Mouse (Mus musculus): ENCODE data around the gene Rnf187. TPM values are rescaled to one million over a fixed set of nuclear protein-coding genes. Genes with fewer than 3 reads are reported as not detected.

Gene Rnf187
- total and polyA plus RNA-seq, 3 experiments, result 185 to 195 (median 188) TPM

GRCm38 (mm10) chr11:58947306-58947705 lies 8.6 kb upstream of the Rnf187 start:
- dilution Hi-C loops (cut with MboI; ENCODE audit: extremely low pct_ligation_motif_present, extremely low pct_unique_long_range_greater_than_20kb, low sequenced_read_pairs), result no loop called here
- H3K9me3 ChIP-seq (replicated peaks; ENCODE audit: low read length), result no peaks in the 10 kb centered on the region
- peaks cover 63% of the 10 kb centered on the region for H3K27me3 ChIP-seq (replicated peaks)
- no peak for DNase-seq (ENCODE audit: extremely low read depth)
- no peak overlapping the region for H3K4me3 ChIP-seq (replicated peaks in 1 of 3; ENCODE audit: low read depth in 2 of 3, low read length in 2 of 3, poor library complexity in 1 of 3)
- no peak overlapping the region for H3K9ac ChIP-seq (ENCODE audit: insufficient read depth, low read depth)
- no peaks in the 10 kb centered on the region for H3K4me1 ChIP-seq (ENCODE audit: control insufficient read depth in 1 of 2, insufficient read depth in 2 of 2)
- in situ Hi-C loops (cut with MboI; ENCODE audit: low pct_ligation_motif_present, low pct_unique_long_range_greater_than_20kb, low sequenced_read_pairs), result no loop called here
- no peak for TF ChIP-seq MEF2A (IDR thresholded peaks at IDR 0.05; ENCODE audit: borderline replicate concordance, low read depth, low read length)
- no peak for TF ChIP-seq USF2 (conservative IDR thresholded peaks at IDR 0.05; ENCODE audit: low read depth, low read length)
- no peak for TF ChIP-seq HCFC1 (IDR thresholded peaks at IDR 0.05; ENCODE audit: low read depth, low read length)
- TF ChIP-seq SMC3 (IDR thresholded peaks at IDR 0.05; ENCODE audit: low read depth, low read length), result no peak
- no peak for TF ChIP-seq UBTF (IDR thresholded peaks at IDR 0.05; ENCODE audit: low read depth, low read length)
- no peak for TF ChIP-seq CHD1 (IDR thresholded peaks at IDR 0.05; ENCODE audit: low read depth, low read length)
- TF ChIP-seq E2F4 (IDR thresholded peaks at IDR 0.05; ENCODE audit: insufficient replicate concordance, low read depth, low read length), result no peak
- no peak for TF ChIP-seq ETS1 (conservative IDR thresholded peaks at IDR 0.05; ENCODE audit: low read depth, low read length)
- no peak for TF ChIP-seq SIN3A (IDR thresholded peaks at IDR 0.05; ENCODE audit: low read length)
- TF ChIP-seq MYC (IDR thresholded peaks at IDR 0.05; ENCODE audit: low read depth, low read length), result no peak
- no peaks in the 10 kb centered on the region for H3K36me3 ChIP-seq (replicated peaks in 1 of 2; ENCODE audit: control insufficient read depth in 1 of 2, insufficient read depth in 1 of 2, low read length in 1 of 2)
- H3K79me2 ChIP-seq (replicated peaks; ENCODE audit: control insufficient read depth, extremely low read depth, insufficient read depth, poor library complexity, severe bottlenecking), result no peaks in the 10 kb centered on the region
- H3K27ac ChIP-seq (ENCODE audit: insufficient read depth, low read depth), result no peak overlapping the region
- H3K4me2 ChIP-seq (ENCODE audit: insufficient read depth, low read depth, poor library complexity, severe bottlenecking), result no peak overlapping the region

- Histone ChIP-seq H3K79me2 (replicated peaks; ENCODE audit: control insufficient read depth, extremely low read depth, insufficient read depth, poor library complexity, severe bottlenecking) (no peaks in the 10 kb centered on the region), H3K4me1 (ENCODE audit: control insufficient read depth in 1 of 2, insufficient read depth in 2 of 2) (peaks cover 0 to 3% of the 10 kb centered on the region in 2 experiments; a peak in 2 of 4 replicates), H3K27me3 (replicated peaks) (peaks cover 49% of the 10 kb centered on the region), H3K9ac (ENCODE audit: insufficient read depth, low read depth) (no peak overlapping the region), H3K36me3 (replicated peaks in 1 of 2; ENCODE audit: control insufficient read depth in 1 of 2, insufficient read depth in 1 of 2, low read length in 1 of 2) (no peaks in the 10 kb centered on the region), H3K27ac (ENCODE audit: insufficient read depth, low read depth) (no peak overlapping the region), H3K4me3 (replicated peaks in 1 of 3; ENCODE audit: low read depth in 2 of 3, low read length in 2 of 3, poor library complexity in 1 of 3) (no peak overlapping the region), H3K4me2 (ENCODE audit: insufficient read depth, low read depth, poor library complexity, severe bottlenecking) (no peak overlapping the region), H3K9me3 (replicated peaks; ENCODE audit: low read length) (peaks cover 6% of the 10 kb centered on the region)
- DNase-seq (ENCODE audit: extremely low read depth), result no peak
- TF ChIP-seq BHLHE40 (IDR thresholded peaks at IDR 0.05; ENCODE audit: low read depth, low read length) (no peak), RCOR1 (conservative IDR thresholded peaks at IDR 0.05; ENCODE audit: low read depth, low read length) (no peak), CTCF (conservative IDR thresholded peaks at IDR 0.05 in 1 of 2, IDR thresholded peaks at IDR 0.05 in 1 of 2; ENCODE audit: low read depth in 2 of 2, low read length in 2 of 2) (no peak), ELF1 (IDR thresholded peaks at IDR 0.05; ENCODE audit: low read depth, low read length) (no peak), POLR2AphosphoS2 (IDR thresholded peaks at IDR 0.05; ENCODE audit: low read depth, low read length) (no peak), HCFC1 (IDR thresholded peaks at IDR 0.05; ENCODE audit: low read depth, low read length) (no peak), EP300 (IDR thresholded peaks at IDR 0.05; ENCODE audit: low read length) (no peak), PAX5 (IDR thresholded peaks at IDR 0.05; ENCODE audit: low read length) (no peak), JUN (IDR thresholded peaks at IDR 0.05; ENCODE audit: insufficient read depth, low read depth, low read length) (no peak), GABPA (IDR thresholded peaks at IDR 0.05; ENCODE audit: insufficient replicate concordance, low read depth, low read length) (no peak), MAX (IDR thresholded peaks at IDR 0.05; ENCODE audit: low read length) (no peak), POLR2A (IDR thresholded peaks at IDR 0.05; ENCODE audit: low read depth, low read length) (no peak), MAFK (IDR thresholded peaks at IDR 0.05; ENCODE audit: insufficient replicate concordance, low read length) (no peak), ZNF384 (IDR thresholded peaks at IDR 0.05; ENCODE audit: low read depth, low read length) (no peak), JUND (conservative IDR thresholded peaks at IDR 0.05; ENCODE audit: low read depth, low read length) (no peak), RAD21 (IDR thresholded peaks at IDR 0.05; ENCODE audit: low read depth, low read length) (no peak), E2F4 (IDR thresholded peaks at IDR 0.05; ENCODE audit: insufficient replicate concordance, low read depth, low read length) (no peak)
- in situ Hi-C loops (cut with MboI; ENCODE audit: low pct_ligation_motif_present, low pct_unique_long_range_greater_than_20kb, low sequenced_read_pairs), result no loop called here
- dilution Hi-C loops (cut with MboI; ENCODE audit: extremely low pct_ligation_motif_present, extremely low pct_unique_long_range_greater_than_20kb, low sequenced_read_pairs), result no loop called here
Observed at GRCm38 (mm10) chr11:58944136-58944535, 5.4 kb upstream of the Rnf187 start.
